Mouse (Mus musculus): ENCODE data around the gene Supt4a. TPM values are rescaled to one million over a fixed set of nuclear protein-coding genes. Genes with fewer than 3 reads are reported as not detected.
A peak's percentile ranks its signal among the peaks of the same experiment; 100 is the strongest.

Supt4a gene
- polyA plus RNA-seq, 1 experiment from 2014 or later: 137 TPM

DNA sequence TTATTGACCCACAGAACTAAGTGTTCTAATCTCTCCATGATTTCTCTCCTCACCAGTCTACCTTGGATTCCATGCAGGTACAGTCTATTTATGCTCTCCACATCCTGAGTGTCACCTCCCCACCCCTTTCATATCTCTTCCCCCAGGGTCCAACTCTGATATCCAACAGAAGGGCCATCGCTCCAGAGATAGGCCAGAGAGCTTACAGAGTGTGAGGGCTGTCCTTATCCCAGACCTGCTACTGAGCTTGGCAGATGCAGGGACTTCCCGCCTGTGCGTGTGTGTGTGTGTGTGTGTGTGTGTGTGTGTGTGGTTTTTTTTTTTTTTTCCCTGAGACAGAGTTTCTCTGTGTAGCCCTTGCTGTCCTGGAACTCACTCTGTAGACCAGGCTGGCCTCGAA is 31.4 kb downstream of the Supt4a start:
- Histone ChIP-seq H3K9ac (replicated peaks; ENCODE audit: low read depth, low read length) (no peak overlapping the region), H3K36me3 (ENCODE audit: control insufficient read depth, insufficient read depth, low read length) (peaks cover 11% of the 10 kb centered on the region; the same call in 1 of the 2 replicates), H3K9me3 (ENCODE audit: control insufficient read depth, low read length) (no peaks in the 10 kb centered on the region), H3K4me2 (ENCODE audit: low read depth, low read length) (no peak overlapping the region), H3K4me3 (ENCODE audit: low read depth, low read length) (no peak overlapping the region), H3K4me1 (ENCODE audit: control insufficient read depth, insufficient read depth, low read length) (peaks cover 10% of the 10 kb centered on the region; the same call in 1 of the 2 replicates), H3K27me3 (ENCODE audit: control insufficient read depth, insufficient read depth, low read length) (peaks cover 3% of the 10 kb centered on the region; the same call in 1 of the 2 replicates), H3K27ac (ENCODE audit: low read depth, low read length) (no peak overlapping the region)
- WGBS: 96% methylated on average over 3 of the region's 4 CpGs
- no peak for ATAC-seq (ENCODE audit: low read depth)

DNA sequence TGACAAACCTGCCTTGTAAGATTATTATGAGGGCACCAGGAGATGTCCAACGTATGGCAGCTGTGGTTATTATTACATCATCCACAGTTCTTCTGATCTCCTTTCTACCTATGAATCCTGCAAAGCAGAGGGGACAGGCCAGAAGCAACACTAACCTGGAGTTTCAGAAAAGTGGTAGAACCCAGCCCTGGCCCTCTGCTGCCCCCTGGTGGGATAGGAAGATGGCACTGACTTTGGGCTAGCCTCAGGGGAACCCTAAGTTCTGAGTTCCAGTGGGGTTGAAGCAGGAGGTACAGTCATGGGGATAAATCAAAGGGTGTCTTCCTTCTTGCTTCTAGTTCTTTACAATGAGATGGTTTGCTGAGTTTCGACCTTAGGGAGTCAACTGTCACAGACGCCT is 33.6 kb downstream of the Supt4a start:
- no peaks in the 10 kb centered on the region for H3K9me3 ChIP-seq (ENCODE audit: control insufficient read depth, low read length)
- no peak overlapping the region for H3K4me3 ChIP-seq (ENCODE audit: low read depth, low read length)
- H3K4me1 ChIP-seq (ENCODE audit: control insufficient read depth, insufficient read depth, low read length): no peaks in the 10 kb centered on the region
- H3K4me2 ChIP-seq (ENCODE audit: low read depth, low read length): no peak overlapping the region
- no peak for ATAC-seq (ENCODE audit: low read depth)
- H3K36me3 ChIP-seq (ENCODE audit: control insufficient read depth, insufficient read depth, low read length): peaks cover 11% of the 10 kb centered on the region; the same call in 1 of the 2 replicates
- no peaks in the 10 kb centered on the region for H3K27me3 ChIP-seq (ENCODE audit: control insufficient read depth, insufficient read depth, low read length)
- H3K9ac ChIP-seq (replicated peaks; ENCODE audit: low read depth, low read length): no peak overlapping the region
- H3K27ac ChIP-seq (ENCODE audit: low read depth, low read length): no peak overlapping the region
- WGBS: 55% methylated on average over 3 of the region's 3 CpGs

DNA sequence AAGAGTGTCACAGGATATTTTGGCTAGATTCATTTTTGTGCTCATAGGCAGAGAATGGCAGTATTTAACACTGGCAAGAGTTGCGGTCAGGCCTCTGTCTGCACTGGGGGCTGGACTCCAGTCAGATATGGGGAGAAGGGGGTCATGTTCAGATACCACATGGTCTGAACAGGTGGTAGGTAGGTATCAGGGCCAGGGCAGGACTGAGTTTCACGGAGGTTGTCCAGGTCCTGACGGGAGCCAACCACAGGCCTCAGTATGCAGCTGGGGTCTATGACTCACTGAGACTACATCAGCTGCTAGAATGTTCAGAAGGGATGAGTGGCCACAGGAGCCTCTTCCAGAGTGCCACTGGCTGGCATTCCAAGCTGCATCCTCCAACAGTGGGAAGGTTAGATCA is 35.0 kb downstream of the Supt4a start:
- H3K4me2 ChIP-seq (ENCODE audit: low read depth, low read length): no peak overlapping the region
- H3K27me3 ChIP-seq (ENCODE audit: control insufficient read depth, insufficient read depth, low read length): no peaks in the 10 kb centered on the region
- H3K9me3 ChIP-seq (ENCODE audit: control insufficient read depth, low read length): no peaks in the 10 kb centered on the region
- no peak overlapping the region for H3K27ac ChIP-seq (ENCODE audit: low read depth, low read length)
- H3K4me1 ChIP-seq (ENCODE audit: control insufficient read depth, insufficient read depth, low read length): no peaks in the 10 kb centered on the region
- H3K9ac ChIP-seq (replicated peaks; ENCODE audit: low read depth, low read length): no peak overlapping the region
- H3K36me3 ChIP-seq (ENCODE audit: control insufficient read depth, insufficient read depth, low read length): peaks cover 16% of the 10 kb centered on the region
- no peak for ATAC-seq (ENCODE audit: low read depth)
- WGBS: 96% methylated on average over 3 of the region's 3 CpGs
- no peak overlapping the region for H3K4me3 ChIP-seq (ENCODE audit: low read depth, low read length)

DNA sequence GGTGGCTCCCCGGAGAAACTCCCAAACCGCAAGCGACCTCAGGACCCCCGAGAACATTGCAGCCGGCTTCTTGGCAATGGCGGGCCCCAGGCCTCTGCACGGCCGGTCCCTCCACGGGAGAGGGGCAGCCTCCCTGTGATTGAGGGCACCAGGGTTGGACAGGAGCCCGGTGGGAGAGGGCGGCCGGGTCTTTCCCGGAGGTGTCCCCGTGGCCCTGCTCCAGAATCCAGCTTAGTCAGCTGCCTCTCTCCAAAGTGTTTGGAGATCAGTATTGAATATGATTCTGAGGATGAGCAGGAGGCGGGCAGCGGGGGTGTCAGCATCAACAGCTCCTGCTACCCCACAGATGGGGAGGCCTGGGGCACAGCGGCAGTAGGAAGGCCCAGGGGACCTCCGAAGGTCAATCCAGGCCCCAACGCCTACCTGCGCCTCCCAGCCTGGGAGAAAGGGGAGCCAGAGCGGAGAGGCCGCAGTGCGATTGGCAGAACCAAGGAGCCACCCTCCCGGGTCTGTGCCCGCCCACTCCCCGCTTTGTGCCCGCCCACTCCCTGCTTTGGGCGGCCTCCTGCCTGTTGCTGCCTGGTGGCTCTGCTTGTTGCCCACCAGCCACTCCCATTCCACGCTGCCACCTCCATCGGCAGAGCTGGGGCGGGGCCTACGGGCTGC is 40.9 kb downstream of the Supt4a start:
- Histone ChIP-seq H3K9me3 (ENCODE audit: control insufficient read depth, low read length) (no peaks in the 10 kb centered on the region), H3K4me1 (ENCODE audit: control insufficient read depth, insufficient read depth, low read length) (no peaks in the 10 kb centered on the region), H3K9ac (replicated peaks; ENCODE audit: low read depth, low read length) (0 out of 2 replicates have a peak overlapping the region, but pooled peaks have one; percentile 18), H3K27me3 (ENCODE audit: control insufficient read depth, insufficient read depth, low read length) (no peaks in the 10 kb centered on the region), H3K27ac (ENCODE audit: low read depth, low read length) (no peak overlapping the region), H3K4me2 (ENCODE audit: low read depth, low read length) (peak overlapping the region; percentile 43), H3K4me3 (ENCODE audit: low read depth, low read length) (peak overlapping the region; percentile 11; the same call in 1 of the 2 replicates), H3K36me3 (ENCODE audit: control insufficient read depth, insufficient read depth, low read length) (peaks cover 9% of the 10 kb centered on the region)
- 6% methylated on average over 28 of the region's 32 CpGs for WGBS
- ATAC-seq (ENCODE audit: low read depth): peak; percentile 69; the same call in 1 of the 2 replicates

DNA sequence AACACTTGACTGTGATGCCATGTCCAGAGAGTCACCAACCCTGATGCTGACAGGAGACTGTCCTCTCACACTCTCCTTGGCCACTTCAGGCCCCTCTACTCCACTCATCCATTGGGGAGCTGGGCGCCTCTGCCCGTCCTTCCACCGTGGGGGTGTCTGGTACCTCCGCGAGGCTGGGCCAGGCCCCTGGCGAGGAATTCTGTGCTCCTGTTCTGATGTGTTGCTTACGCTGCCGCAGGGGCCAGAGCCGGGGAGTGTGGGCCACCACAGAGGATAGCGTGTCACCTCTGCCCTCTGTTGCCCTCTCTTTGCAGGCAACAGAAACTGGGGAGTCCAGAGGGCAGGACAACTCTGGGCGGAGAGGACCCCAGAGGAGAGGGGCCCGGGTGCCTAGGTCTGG is 41.6 kb downstream of the Supt4a start:
- Histone ChIP-seq H3K27ac (ENCODE audit: low read depth, low read length) (no peak overlapping the region), H3K9ac (replicated peaks; ENCODE audit: low read depth, low read length) (no peak overlapping the region), H3K36me3 (ENCODE audit: control insufficient read depth, insufficient read depth, low read length) (peaks cover 9% of the 10 kb centered on the region), H3K4me1 (ENCODE audit: control insufficient read depth, insufficient read depth, low read length) (no peaks in the 10 kb centered on the region), H3K4me3 (ENCODE audit: low read depth, low read length) (no peak overlapping the region), H3K4me2 (ENCODE audit: low read depth, low read length) (peak overlapping the region; percentile 43), H3K27me3 (ENCODE audit: control insufficient read depth, insufficient read depth, low read length) (no peaks in the 10 kb centered on the region), H3K9me3 (ENCODE audit: control insufficient read depth, low read length) (no peaks in the 10 kb centered on the region)
- no peak; the same call in 1 of the 2 replicates for ATAC-seq (ENCODE audit: low read depth)
- WGBS: 40% methylated on average over 12 of the region's 12 CpGs

DNA sequence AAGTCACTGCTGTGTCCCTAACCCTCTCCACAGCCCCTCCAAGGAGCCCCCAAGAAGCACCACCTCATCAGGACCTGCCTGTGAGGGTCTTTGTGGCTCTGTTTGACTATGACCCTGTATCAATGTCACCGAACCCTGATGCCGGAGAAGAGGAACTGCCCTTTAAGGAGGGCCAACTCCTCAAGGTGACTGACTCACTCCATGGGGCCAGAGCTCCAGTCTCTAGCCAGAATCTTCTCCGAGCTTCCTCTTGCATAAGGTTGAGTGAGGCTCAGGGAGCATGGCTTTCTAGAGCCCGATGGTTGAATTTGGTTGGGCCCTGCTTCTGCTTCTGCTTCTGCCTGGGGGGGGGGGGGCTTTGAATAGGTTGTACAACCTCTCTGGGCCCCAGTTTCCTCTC is 42.0 kb downstream of the Supt4a start:
- Histone ChIP-seq H3K4me1 (ENCODE audit: control insufficient read depth, insufficient read depth, low read length) (no peaks in the 10 kb centered on the region), H3K9ac (replicated peaks; ENCODE audit: low read depth, low read length) (no peak overlapping the region), H3K9me3 (ENCODE audit: control insufficient read depth, low read length) (no peaks in the 10 kb centered on the region), H3K4me2 (ENCODE audit: low read depth, low read length) (no peak overlapping the region), H3K36me3 (ENCODE audit: control insufficient read depth, insufficient read depth, low read length) (peaks cover 9% of the 10 kb centered on the region), H3K27ac (ENCODE audit: low read depth, low read length) (no peak overlapping the region), H3K4me3 (ENCODE audit: low read depth, low read length) (no peak overlapping the region), H3K27me3 (ENCODE audit: control insufficient read depth, insufficient read depth, low read length) (no peaks in the 10 kb centered on the region)
- 84% methylated on average over 4 of the region's 4 CpGs for WGBS
- no peak for ATAC-seq (ENCODE audit: low read depth)

DNA sequence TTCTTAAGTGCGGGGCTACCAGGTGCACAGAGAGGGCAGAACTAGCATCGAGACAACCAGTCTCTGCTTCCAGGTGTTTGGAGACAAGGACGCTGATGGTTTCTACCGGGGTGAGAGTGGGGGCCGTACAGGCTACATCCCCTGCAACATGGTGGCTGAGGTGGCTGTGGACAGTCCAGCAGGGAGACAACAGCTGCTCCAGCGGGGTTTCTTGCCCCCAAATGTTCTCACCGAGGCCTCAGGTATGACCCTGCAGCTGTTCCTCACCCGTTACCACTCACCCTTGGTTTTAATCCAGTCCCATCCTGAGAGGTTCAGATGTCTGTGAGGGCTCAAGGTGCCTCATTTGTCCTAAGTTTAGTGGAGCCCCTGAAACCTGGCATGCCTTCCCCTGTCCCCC is 42.8 kb downstream of the Supt4a start:
- Histone ChIP-seq H3K36me3 (ENCODE audit: control insufficient read depth, insufficient read depth, low read length) (peaks cover 15% of the 10 kb centered on the region), H3K4me2 (ENCODE audit: low read depth, low read length) (no peak overlapping the region), H3K27me3 (ENCODE audit: control insufficient read depth, insufficient read depth, low read length) (no peaks in the 10 kb centered on the region), H3K9ac (replicated peaks; ENCODE audit: low read depth, low read length) (no peak overlapping the region), H3K4me1 (ENCODE audit: control insufficient read depth, insufficient read depth, low read length) (no peaks in the 10 kb centered on the region), H3K4me3 (ENCODE audit: low read depth, low read length) (no peak overlapping the region), H3K9me3 (ENCODE audit: control insufficient read depth, low read length) (no peaks in the 10 kb centered on the region), H3K27ac (ENCODE audit: low read depth, low read length) (no peak overlapping the region)
- ATAC-seq (ENCODE audit: low read depth): no peak
- 84% methylated on average over 8 of the region's 8 CpGs for WGBS

DNA sequence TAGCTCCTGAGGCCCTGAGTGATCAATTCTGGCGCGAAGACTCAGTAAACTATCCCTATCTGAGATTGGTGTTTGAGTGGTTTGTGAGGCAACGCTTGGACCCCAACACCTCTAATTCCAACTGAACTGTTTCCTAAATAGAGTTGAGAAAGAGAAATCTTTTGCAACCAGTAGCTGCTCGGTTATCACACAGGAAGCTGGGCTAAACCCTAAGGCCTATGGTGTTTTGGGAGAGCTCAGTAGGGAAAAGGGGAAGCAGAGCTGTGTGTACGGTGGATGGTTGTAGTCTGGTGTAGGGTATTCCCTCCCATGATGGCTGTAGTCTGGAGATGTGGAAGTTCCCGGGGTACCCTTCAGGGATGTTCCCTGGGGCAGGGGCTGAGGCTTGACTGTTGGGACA is 52.7 kb downstream of the Supt4a start:
- no peak overlapping the region for H3K4me3 ChIP-seq (ENCODE audit: low read depth, low read length)
- WGBS: 91% methylated on average over 6 of the region's 6 CpGs
- H3K27me3 ChIP-seq (ENCODE audit: control insufficient read depth, insufficient read depth, low read length): no peaks in the 10 kb centered on the region
- H3K4me1 ChIP-seq (ENCODE audit: control insufficient read depth, insufficient read depth, low read length): no peaks in the 10 kb centered on the region
- H3K36me3 ChIP-seq (ENCODE audit: control insufficient read depth, insufficient read depth, low read length): peaks cover 5% of the 10 kb centered on the region; the same call in 1 of the 2 replicates
- no peak overlapping the region for H3K27ac ChIP-seq (ENCODE audit: low read depth, low read length)
- no peak overlapping the region for H3K9ac ChIP-seq (replicated peaks; ENCODE audit: low read depth, low read length)
- H3K4me2 ChIP-seq (ENCODE audit: low read depth, low read length): no peak overlapping the region
- no peaks in the 10 kb centered on the region for H3K9me3 ChIP-seq (ENCODE audit: control insufficient read depth, low read length)
- no peak for ATAC-seq (ENCODE audit: low read depth)
